Mouse (Mus musculus): ENCODE data around the gene Dcst2. TPM values are rescaled to one million over a fixed set of nuclear protein-coding genes. Genes with fewer than 3 reads are reported as not detected.

Dcst2 gene
- total RNA-seq (2021): not detected
- long read RNA-seq, experiment 1: 0 reads
- long read RNA-seq, experiment 2: 0 reads

- no peak for DNase-seq
Observed at GRCm38 (mm10) chr3:89361675-89362074, at the start of gene Dcst2. TSS of gene Dcst2 (plus strand) at chr3:89361975.

- no peak for DNase-seq
Observed at GRCm38 (mm10) chr3:89314340-89314739, 47.4 kb upstream of the Dcst2 start.

DNA sequence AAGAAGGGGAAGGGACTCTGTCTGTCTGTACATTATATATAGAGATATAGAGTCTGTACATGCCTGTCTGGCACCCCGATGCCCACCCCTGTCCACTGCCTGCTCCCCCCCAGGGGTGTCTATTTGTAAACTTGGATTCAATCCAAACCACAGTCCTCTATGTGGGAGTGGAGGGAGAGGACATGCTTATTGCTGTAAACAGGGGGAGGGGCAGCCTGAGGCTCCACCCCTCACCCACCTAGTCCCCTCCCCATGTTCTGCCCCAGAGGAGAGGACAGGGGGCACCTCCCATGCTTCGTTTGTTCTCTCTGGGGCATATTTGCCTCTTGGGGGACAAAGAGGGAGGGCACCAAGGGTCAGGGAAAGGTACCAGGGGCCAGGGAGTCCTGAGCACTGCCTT lies 47.0 kb upstream of the Dcst2 start:
- no peak for DNase-seq

DNA sequence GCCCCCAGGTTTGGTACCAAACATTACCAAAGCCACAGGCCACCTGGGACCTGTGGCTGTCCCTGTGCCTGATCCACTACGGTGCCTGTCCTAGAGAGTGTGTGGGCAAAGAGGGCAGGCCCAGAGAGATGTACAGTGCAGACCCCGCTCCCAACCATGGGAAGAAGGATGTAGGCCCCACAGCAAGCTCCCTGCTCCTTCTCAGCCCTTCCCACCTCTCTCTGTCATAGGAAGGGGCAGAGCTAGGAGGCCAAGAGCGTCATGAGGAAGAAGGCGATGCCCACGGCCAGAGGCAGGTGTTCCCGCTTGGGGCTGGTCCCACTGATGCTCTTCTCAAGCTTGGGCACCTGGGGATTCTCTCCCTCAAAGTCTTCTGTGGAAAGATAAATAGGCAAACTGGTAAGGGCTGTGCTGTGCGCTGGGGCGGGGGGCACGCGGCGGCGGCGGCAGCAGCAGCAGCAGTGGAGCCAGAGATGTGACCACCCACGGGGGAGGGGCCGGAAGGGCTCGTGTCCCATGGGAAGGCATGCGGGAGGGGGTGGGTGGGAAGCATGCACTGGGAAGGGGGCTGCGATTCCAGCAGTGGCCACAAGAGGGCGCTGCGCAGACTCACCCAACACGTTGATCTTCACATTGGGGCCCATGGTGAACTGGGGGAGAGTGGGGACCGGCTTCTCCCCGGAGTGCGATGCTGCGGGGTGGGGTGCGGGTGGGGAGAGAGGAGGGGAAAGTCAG lies 46.4 kb upstream of the Dcst2 start:
- peak; percentile 69 for DNase-seq

DNA sequence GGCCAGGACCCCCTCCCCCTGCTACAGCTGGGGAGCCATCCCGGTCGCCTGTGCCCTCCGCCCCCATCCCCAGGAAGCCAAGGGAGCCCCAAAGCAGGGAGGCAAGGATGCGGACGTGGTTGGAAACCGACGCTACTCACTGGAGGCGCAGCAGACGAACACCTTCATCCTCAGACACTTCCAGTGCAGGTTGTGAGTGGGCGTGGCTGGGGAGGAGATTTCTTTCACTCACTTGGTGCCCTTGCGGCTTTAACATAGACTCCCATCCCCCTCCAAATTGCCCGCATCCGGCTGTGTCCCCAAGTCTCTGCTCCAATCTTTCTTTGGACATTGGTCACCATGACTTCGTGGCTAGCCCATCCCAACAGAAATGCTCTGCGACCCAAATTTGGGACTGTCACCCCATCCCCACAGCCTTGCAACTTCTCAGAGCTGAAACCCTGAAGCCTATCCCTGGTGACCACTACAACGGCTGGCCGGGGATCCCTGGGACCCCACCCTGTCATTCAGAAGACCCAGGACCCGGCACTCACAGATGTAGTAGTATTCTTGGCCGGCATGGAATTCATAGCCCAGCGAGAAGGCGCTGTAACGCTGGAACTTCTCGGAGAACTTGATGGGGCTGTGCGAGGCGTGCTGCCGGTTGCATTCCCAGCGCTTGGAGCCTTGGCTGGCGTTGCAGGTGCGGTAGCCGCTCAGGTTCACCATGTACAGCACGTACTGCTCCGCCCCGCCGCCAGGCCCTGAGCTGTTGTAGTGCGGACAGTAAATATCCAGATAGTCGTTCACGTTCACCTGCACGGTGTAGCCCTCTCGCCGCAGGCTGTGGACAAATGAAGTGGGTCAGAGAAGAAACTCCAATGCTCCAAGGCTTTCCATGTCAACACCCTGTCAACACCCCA lies 45.6 kb upstream of the Dcst2 start:
- DNase-seq: no peak

GRCm38 (mm10) chr3:89316833-89317232 lies 44.9 kb upstream of the Dcst2 start:
- DNase-seq: peak; percentile 60

DNA sequence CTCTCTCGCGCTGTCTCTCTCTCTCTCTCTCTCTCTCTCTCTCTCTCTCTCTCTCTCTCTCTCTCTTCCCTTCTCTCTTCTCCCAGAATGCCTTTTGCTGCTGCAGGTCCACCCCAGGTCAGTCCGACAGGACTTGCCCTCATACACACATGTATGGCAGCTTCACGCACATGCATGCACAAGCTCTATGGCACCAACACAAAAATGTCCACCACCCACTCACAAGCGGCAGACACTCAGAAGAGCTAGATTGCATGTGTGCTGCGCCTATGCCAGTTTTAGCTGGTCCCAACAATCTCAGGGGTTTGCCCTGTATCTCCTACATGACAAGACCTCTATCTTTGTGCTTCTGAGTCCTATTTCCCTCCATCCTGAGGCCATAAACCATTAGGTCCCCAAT lies 44.5 kb upstream of the Dcst2 start:
- no peak for DNase-seq

DNA sequence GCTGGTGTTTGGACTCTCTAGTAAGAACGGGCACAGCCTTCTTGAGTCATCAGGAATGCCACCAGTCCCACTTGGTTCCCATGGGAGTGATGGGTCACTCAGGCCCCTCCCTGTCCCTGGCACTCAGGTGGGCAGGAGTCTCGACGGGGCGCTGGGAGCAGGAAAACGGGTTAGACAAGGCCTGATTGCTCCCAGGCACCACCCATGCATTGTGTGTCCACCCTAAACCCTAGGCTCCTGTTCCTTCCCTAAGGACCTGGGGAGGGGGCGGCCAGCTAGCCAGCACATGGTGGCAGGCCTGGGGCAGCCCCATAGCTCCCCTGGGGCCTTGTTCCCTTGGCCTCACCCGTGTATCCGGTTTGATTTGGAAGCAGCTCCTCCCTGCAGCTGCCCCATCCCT lies 43.5 kb upstream of the Dcst2 start:
- DNase-seq: no peak

DNA sequence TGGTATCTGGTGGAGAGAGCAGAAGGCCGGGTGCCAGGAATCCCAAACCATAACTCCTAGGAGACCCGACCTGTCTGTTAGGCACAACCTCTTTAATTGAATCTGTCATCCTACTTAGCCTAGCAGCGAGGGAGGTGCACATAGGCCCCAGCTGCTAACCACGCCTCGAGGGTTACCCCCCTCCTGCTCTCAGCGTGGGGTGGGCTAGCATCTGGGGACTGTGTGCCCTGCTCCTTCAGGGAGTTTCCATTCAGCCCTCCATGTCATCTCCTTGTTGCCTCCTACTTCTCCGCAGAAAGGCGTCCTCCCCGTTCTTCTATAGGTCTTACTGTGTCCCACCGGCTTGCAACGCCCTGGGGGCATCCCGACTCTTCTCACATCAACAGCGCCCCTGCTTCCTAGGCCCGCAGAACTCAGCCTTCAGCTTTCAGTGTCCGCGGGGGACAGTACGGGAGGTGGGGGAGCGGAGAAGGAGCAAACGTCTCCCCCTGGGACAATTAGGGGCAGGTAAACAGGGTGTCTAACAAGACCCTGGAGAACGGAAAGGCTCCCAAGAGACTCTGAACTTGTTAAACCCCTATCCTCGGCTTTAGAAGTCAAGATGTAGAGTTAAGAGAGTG lies 42.7 kb upstream of the Dcst2 start:
- DNase-seq: no peak

- DNase-seq: no peak
Observed at GRCm38 (mm10) chr3:89319591-89320350, 42.0 kb upstream of the Dcst2 start.

GRCm38 (mm10) chr3:89320581-89321182 lies 41.1 kb upstream of the Dcst2 start:
- no peak for DNase-seq

GRCm38 (mm10) chr3:89321183-89322130 lies 40.3 kb upstream of the Dcst2 start:
- no peak for DNase-seq

GRCm38 (mm10) chr3:89322131-89322500 lies 39.7 kb upstream of the Dcst2 start:
- no peak for DNase-seq

GRCm38 (mm10) chr3:89322514-89323165 lies 39.1 kb upstream of the Dcst2 start, which contains the start of gene Efna3:
TSS of gene Efna3 (minus strand) at chr3:89322965.
- peak; percentile 53 for DNase-seq

- DNase-seq: no peak
Observed at GRCm38 (mm10) chr3:89325882-89326281, 35.9 kb upstream of the Dcst2 start.

GRCm38 (mm10) chr3:89327371-89327870 lies 34.4 kb upstream of the Dcst2 start:
- no peak for DNase-seq

DNA sequence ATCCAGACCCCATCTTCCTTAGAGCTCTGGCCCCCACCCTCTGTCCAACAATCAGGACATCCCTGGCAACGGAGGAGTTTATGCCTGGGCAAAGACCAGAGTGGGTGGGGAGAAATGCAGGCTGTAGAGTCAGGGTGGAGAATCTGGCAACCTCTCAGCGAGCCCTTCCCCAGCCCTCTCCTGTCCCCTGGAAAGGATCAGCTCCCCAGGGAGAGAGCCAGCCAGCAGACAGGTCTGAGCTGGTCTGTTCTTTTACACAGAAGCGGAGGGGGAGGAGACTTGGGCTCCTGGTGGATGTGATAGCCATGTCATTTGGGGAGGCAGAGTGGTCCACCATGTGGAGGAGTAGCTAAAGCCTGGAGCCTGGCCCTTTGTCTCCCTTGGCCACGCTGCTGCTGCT lies 33.2 kb upstream of the Dcst2 start:
- DNase-seq: no peak

DNA sequence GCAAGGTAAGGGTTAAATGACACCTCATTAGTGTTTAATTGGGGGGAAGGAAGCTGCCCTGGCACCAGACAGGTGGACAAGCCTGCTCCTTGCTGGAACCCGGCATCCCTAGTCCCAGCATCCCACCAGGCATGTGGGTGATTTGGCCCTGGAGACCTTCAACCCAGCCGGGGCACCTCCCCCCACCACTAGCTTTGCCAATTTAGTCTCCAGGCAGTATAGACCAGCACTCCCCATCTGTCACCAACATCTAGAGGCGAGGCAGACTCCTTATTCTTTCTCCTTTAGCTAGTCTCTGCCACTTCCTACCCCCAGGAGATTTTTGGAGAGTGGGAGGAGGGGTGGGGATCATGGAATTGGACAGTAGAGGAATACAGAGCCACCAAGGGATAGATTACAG lies 31.4 kb upstream of the Dcst2 start:
- no peak for DNase-seq

DNA sequence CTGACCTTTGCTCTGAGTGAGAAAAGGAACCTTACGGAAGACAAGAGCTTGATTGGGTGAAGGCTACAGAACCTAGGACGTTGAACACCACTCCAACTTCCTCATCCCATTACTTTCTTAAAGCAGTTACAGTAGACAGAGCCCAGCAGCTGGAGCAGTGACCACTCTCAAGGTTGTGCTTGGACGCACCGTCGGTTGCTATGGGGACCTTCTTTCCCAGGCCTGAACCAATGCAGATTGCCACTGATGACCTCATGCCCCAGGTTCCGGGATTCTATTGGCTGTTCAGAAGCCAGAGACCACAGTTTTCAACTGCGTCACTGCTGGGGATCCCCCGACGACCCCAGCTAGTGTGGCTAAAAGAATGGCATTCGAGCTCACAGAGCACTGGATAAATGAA lies 30.8 kb upstream of the Dcst2 start:
- no peak for DNase-seq

DNA sequence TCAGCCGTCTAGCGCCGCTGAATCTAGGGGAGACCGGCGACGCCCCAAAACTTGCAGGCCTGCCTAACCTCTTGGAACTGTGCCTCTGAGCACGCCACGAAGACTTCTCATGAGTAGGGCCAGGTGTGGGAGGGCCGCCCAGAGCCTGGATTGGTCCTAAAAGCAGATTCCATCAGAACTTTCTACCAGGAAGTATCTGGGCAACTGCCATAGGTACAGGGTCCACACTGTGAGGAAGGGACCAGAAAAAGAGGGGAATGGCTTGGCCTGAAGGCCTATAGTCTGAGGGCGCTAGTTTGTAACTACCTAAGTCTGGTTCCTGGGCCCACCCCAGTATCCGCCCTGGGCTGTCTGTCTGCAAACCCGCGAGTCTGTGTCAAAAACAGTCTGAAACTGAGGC lies 30.2 kb upstream of the Dcst2 start:
- no peak for DNase-seq

Measured in gastrocnemius, postnatal 25 days (tissue).